Mouse (Mus musculus): Measurements from ENCODE around the gene Hivep3.

Hivep3 gene

GRCm38 (mm10) chr4:119815793-119816161, 82.2 kb downstream of the Hivep3 start:
- DNase-seq (ENCODE audit: low spot score in 2 of 2): no peak

GRCm38 (mm10) chr4:119816620-119817356, 83.2 kb downstream of the Hivep3 start:
- DNase-seq (ENCODE audit: low spot score in 2 of 2): peak; percentile 41 to 45

GRCm38 (mm10) chr4:119825956-119826355, 92.4 kb downstream of the Hivep3 start:
- no peak for DNase-seq (ENCODE audit: low spot score in 2 of 2)

GRCm38 (mm10) chr4:119828386-119828785, 94.8 kb downstream of the Hivep3 start:
- no peak for DNase-seq (ENCODE audit: low spot score in 2 of 2)

- DNase-seq (ENCODE audit: low spot score in 2 of 2): no peak
These were observed 95.4 kb downstream of the Hivep3 start for GRCm38 (mm10) chr4:119828996-119829395.

- no peak for DNase-seq (ENCODE audit: low spot score in 2 of 2)
These were observed 99.7 kb downstream of the Hivep3 start for GRCm38 (mm10) chr4:119833333-119833732.

- no peak for DNase-seq (ENCODE audit: low spot score in 2 of 2)
These were observed 100.3 kb downstream of the Hivep3 start for GRCm38 (mm10) chr4:119833884-119834283.

- no peak for DNase-seq (ENCODE audit: low spot score in 2 of 2)
These were observed 102.6 kb downstream of the Hivep3 start for GRCm38 (mm10) chr4:119836181-119836580.

GRCm38 (mm10) chr4:119837505-119838065, 104.0 kb downstream of the Hivep3 start:
- DNase-seq (ENCODE audit: low spot score in 2 of 2): peak; percentile 33 to 35

GRCm38 (mm10) chr4:119838308-119838707, 104.7 kb downstream of the Hivep3 start:
- no peak for DNase-seq (ENCODE audit: low spot score in 2 of 2)

GRCm38 (mm10) chr4:119843294-119843693, 109.7 kb downstream of the Hivep3 start:
- no peak for DNase-seq (ENCODE audit: low spot score in 2 of 2)

- DNase-seq (ENCODE audit: low spot score in 2 of 2): no peak
These were observed 110.7 kb downstream of the Hivep3 start for GRCm38 (mm10) chr4:119844267-119844666.

GRCm38 (mm10) chr4:119845596-119846161, 112.1 kb downstream of the Hivep3 start:
- no peak for DNase-seq (ENCODE audit: low spot score in 2 of 2)

- no peak for DNase-seq (ENCODE audit: low spot score in 2 of 2)
These were observed 118.9 kb downstream of the Hivep3 start for GRCm38 (mm10) chr4:119852483-119852882.

GRCm38 (mm10) chr4:119854307-119855144, 120.9 kb downstream of the Hivep3 start:
- no peak for DNase-seq (ENCODE audit: low spot score in 2 of 2)

GRCm38 (mm10) chr4:119859454-119859853, 125.9 kb downstream of the Hivep3 start:
- DNase-seq (ENCODE audit: low spot score in 2 of 2): no peak

- DNase-seq (ENCODE audit: low spot score in 2 of 2): no peak
These were observed 127.4 kb downstream of the Hivep3 start for GRCm38 (mm10) chr4:119861001-119861400.

- no peak for DNase-seq (ENCODE audit: low spot score in 2 of 2)
These were observed 132.4 kb downstream of the Hivep3 start for GRCm38 (mm10) chr4:119865827-119866455.

- DNase-seq (ENCODE audit: low spot score in 2 of 2): no peak
These were observed 133.5 kb downstream of the Hivep3 start for GRCm38 (mm10) chr4:119867132-119867531.

- no peak for DNase-seq (ENCODE audit: low spot score in 2 of 2)
These were observed 136.8 kb downstream of the Hivep3 start for GRCm38 (mm10) chr4:119870411-119870810.

- DNase-seq (ENCODE audit: low spot score in 2 of 2): no peak
These were observed 137.9 kb downstream of the Hivep3 start for GRCm38 (mm10) chr4:119871441-119871840.

All from right cerebral cortex, adult 2 months (tissue).